Mouse (Mus musculus): ENCODE measurements around the gene Mvb12a. TPM values are rescaled to one million over a fixed set of nuclear protein-coding genes. Genes with fewer than 3 reads are reported as not detected.

Mvb12a gene
- polyA plus RNA-seq, 1 experiment from 2014 or later, result 102 TPM

GRCm38 (mm10) chr8:71572847-71573633 is 30.3 kb downstream of the Mvb12a start:
- 0 out of 2 replicates have a peak, but pooled peaks cover 2% of the 10 kb centered on the region for H3K27me3 ChIP-seq (replicated peaks; ENCODE audit: control insufficient read depth, insufficient read depth, low read length)

GRCm38 (mm10) chr8:71574426-71574825 is 31.7 kb downstream of the Mvb12a start:
- H3K4me3 ChIP-seq (ENCODE audit: low read depth, low read length), result no peak overlapping the region
- DNase-seq (ENCODE audit: low spot score) (no peak), ATAC-seq (replicated peaks; ENCODE audit: low FRiP score, low TSS enrichment, low read depth) (no peak)
- no peak overlapping the region for H3K27ac ChIP-seq (ENCODE audit: low read depth)
- no peaks in the 10 kb centered on the region for H3K36me3 ChIP-seq (ENCODE audit: control insufficient read depth, insufficient read depth, low read length)
- H3K9me3 ChIP-seq (ENCODE audit: control insufficient read depth, low read length), result no peaks in the 10 kb centered on the region
- no peaks in the 10 kb centered on the region for H3K27me3 ChIP-seq (replicated peaks; ENCODE audit: control insufficient read depth, insufficient read depth, low read length)
- H3K4me1 ChIP-seq (replicated peaks; ENCODE audit: control insufficient read depth, insufficient read depth, low read length), result peaks cover 6% of the 10 kb centered on the region; the same call in 1 of the 2 replicates
- 78% methylated on average over 7 of the region's 7 CpGs for WGBS
- no peak overlapping the region for H3K4me2 ChIP-seq (ENCODE audit: low read length)
- H3K9ac ChIP-seq (ENCODE audit: low read length), result no peak overlapping the region

More at GRCm38 (mm10) chr8:71572847-71573633, 30.3 kb downstream of the Mvb12a start:
- H3K4me2 ChIP-seq (ENCODE audit: low read length), result no peak overlapping the region
- H3K9me3 ChIP-seq (ENCODE audit: control insufficient read depth, low read length), result no peaks in the 10 kb centered on the region
- H3K27ac ChIP-seq (ENCODE audit: low read depth), result no peak overlapping the region
- H3K36me3 ChIP-seq (ENCODE audit: control insufficient read depth, insufficient read depth, low read length), result no peaks in the 10 kb centered on the region
- ATAC-seq (replicated peaks; ENCODE audit: low FRiP score, low TSS enrichment, low read depth) (no peak), DNase-seq (ENCODE audit: low spot score) (no peak)
- H3K4me3 ChIP-seq (ENCODE audit: low read depth, low read length), result no peak overlapping the region
- WGBS, result 84% methylated on average over 9 of the region's 9 CpGs
- H3K9ac ChIP-seq (ENCODE audit: low read length), result no peak overlapping the region
- H3K4me1 ChIP-seq (replicated peaks; ENCODE audit: control insufficient read depth, insufficient read depth, low read length), result peaks cover 6% of the 10 kb centered on the region; the same call in 1 of the 2 replicates

GRCm38 (mm10) chr8:71575020-71575419 is 32.3 kb downstream of the Mvb12a start:
- ATAC-seq (replicated peaks; ENCODE audit: low FRiP score, low TSS enrichment, low read depth) (no peak), DNase-seq (ENCODE audit: low spot score) (no peak)
- H3K4me2 ChIP-seq (ENCODE audit: low read length), result no peak overlapping the region
- H3K4me1 ChIP-seq (replicated peaks; ENCODE audit: control insufficient read depth, insufficient read depth, low read length), result peaks cover 6% of the 10 kb centered on the region; the same call in 1 of the 2 replicates
- 68% methylated on average over 1 of the region's 1 CpGs for WGBS
- H3K27me3 ChIP-seq (replicated peaks; ENCODE audit: control insufficient read depth, insufficient read depth, low read length), result no peaks in the 10 kb centered on the region
- H3K27ac ChIP-seq (ENCODE audit: low read depth), result no peak overlapping the region
- no peak overlapping the region for H3K9ac ChIP-seq (ENCODE audit: low read length)
- H3K4me3 ChIP-seq (ENCODE audit: low read depth, low read length), result no peak overlapping the region
- no peaks in the 10 kb centered on the region for H3K9me3 ChIP-seq (ENCODE audit: control insufficient read depth, low read length)
- no peaks in the 10 kb centered on the region for H3K36me3 ChIP-seq (ENCODE audit: control insufficient read depth, insufficient read depth, low read length)

GRCm38 (mm10) chr8:71577856-71578387 is 35.2 kb downstream of the Mvb12a start:
- Histone ChIP-seq H3K4me2 (ENCODE audit: low read length) (no peak overlapping the region), H3K36me3 (ENCODE audit: control insufficient read depth, insufficient read depth, low read length) (no peaks in the 10 kb centered on the region), H3K4me3 (ENCODE audit: low read depth, low read length) (no peak overlapping the region), H3K27ac (ENCODE audit: low read depth) (no peak overlapping the region), H3K9me3 (ENCODE audit: control insufficient read depth, low read length) (no peaks in the 10 kb centered on the region), H3K27me3 (replicated peaks; ENCODE audit: control insufficient read depth, insufficient read depth, low read length) (no peaks in the 10 kb centered on the region), H3K4me1 (replicated peaks; ENCODE audit: control insufficient read depth, insufficient read depth, low read length) (no peaks in the 10 kb centered on the region), H3K9ac (ENCODE audit: low read length) (no peak overlapping the region)
- DNase-seq (ENCODE audit: low spot score) (no peak), ATAC-seq (replicated peaks; ENCODE audit: low FRiP score, low TSS enrichment, low read depth) (no peak)
- WGBS, result 73% methylated on average over 4 of the region's 4 CpGs

- ATAC-seq (replicated peaks; ENCODE audit: low FRiP score, low TSS enrichment, low read depth), result no peak
- DNase-seq (ENCODE audit: low spot score), result no peak
- 78% methylated on average over 1 of the region's 1 CpGs for WGBS
Observed at GRCm38 (mm10) chr8:71579009-71579408, 36.3 kb downstream of the Mvb12a start.

GRCm38 (mm10) chr8:71579476-71579875 is 36.8 kb downstream of the Mvb12a start:
- Histone ChIP-seq H3K4me2 (ENCODE audit: low read length) (no peak overlapping the region), H3K27ac (ENCODE audit: low read depth) (no peak overlapping the region), H3K9ac (ENCODE audit: low read length) (no peak overlapping the region), H3K9me3 (ENCODE audit: control insufficient read depth, low read length) (no peaks in the 10 kb centered on the region), H3K27me3 (replicated peaks; ENCODE audit: control insufficient read depth, insufficient read depth, low read length) (no peaks in the 10 kb centered on the region), H3K4me3 (ENCODE audit: low read depth, low read length) (no peak overlapping the region), H3K36me3 (ENCODE audit: control insufficient read depth, insufficient read depth, low read length) (peaks cover 7% of the 10 kb centered on the region), H3K4me1 (replicated peaks; ENCODE audit: control insufficient read depth, insufficient read depth, low read length) (no peaks in the 10 kb centered on the region)
- DNase-seq (ENCODE audit: low spot score), result no peak
- 92% methylated on average over 14 of the region's 14 CpGs for WGBS
- no peak for ATAC-seq (replicated peaks; ENCODE audit: low FRiP score, low TSS enrichment, low read depth)

More at GRCm38 (mm10) chr8:71579009-71579408, 36.3 kb downstream of the Mvb12a start:
- H3K4me2 ChIP-seq (ENCODE audit: low read length), result no peak overlapping the region
- H3K9me3 ChIP-seq (ENCODE audit: control insufficient read depth, low read length), result no peaks in the 10 kb centered on the region
- no peak overlapping the region for H3K9ac ChIP-seq (ENCODE audit: low read length)
- H3K4me1 ChIP-seq (replicated peaks; ENCODE audit: control insufficient read depth, insufficient read depth, low read length), result no peaks in the 10 kb centered on the region
- H3K36me3 ChIP-seq (ENCODE audit: control insufficient read depth, insufficient read depth, low read length), result 0 out of 2 replicates have a peak, but pooled peaks cover 2% of the 10 kb centered on the region
- no peak overlapping the region for H3K4me3 ChIP-seq (ENCODE audit: low read depth, low read length)
- no peaks in the 10 kb centered on the region for H3K27me3 ChIP-seq (replicated peaks; ENCODE audit: control insufficient read depth, insufficient read depth, low read length)
- H3K27ac ChIP-seq (ENCODE audit: low read depth), result no peak overlapping the region

GRCm38 (mm10) chr8:71580201-71580600 is 37.5 kb downstream of the Mvb12a start:
- H3K27me3 ChIP-seq (replicated peaks; ENCODE audit: control insufficient read depth, insufficient read depth, low read length), result no peaks in the 10 kb centered on the region
- DNase-seq (ENCODE audit: low spot score), result no peak
- H3K4me3 ChIP-seq (ENCODE audit: low read depth, low read length), result no peak overlapping the region
- peaks cover 10% of the 10 kb centered on the region for H3K36me3 ChIP-seq (ENCODE audit: control insufficient read depth, insufficient read depth, low read length)
- H3K4me1 ChIP-seq (replicated peaks; ENCODE audit: control insufficient read depth, insufficient read depth, low read length), result no peaks in the 10 kb centered on the region
- WGBS, result 55% methylated on average over 9 of the region's 9 CpGs
- no peaks in the 10 kb centered on the region for H3K9me3 ChIP-seq (ENCODE audit: control insufficient read depth, low read length)
- no peak overlapping the region for H3K9ac ChIP-seq (ENCODE audit: low read length)
- H3K4me2 ChIP-seq (ENCODE audit: low read length), result no peak overlapping the region
- ATAC-seq (replicated peaks; ENCODE audit: low FRiP score, low TSS enrichment, low read depth), result no peak
- H3K27ac ChIP-seq (ENCODE audit: low read depth), result no peak overlapping the region

- ATAC-seq (replicated peaks; ENCODE audit: low FRiP score, low TSS enrichment, low read depth), result no peak
- WGBS, result 81% methylated on average over 2 of the region's 2 CpGs
Observed at GRCm38 (mm10) chr8:71586891-71587290, 44.2 kb downstream of the Mvb12a start.

More at GRCm38 (mm10) chr8:71586891-71587290, 44.2 kb downstream of the Mvb12a start:
- H3K4me3 ChIP-seq (ENCODE audit: low read depth, low read length), result no peak overlapping the region
- H3K9me3 ChIP-seq (ENCODE audit: control insufficient read depth, low read length), result no peaks in the 10 kb centered on the region
- no peak overlapping the region for H3K27ac ChIP-seq (ENCODE audit: low read depth)
- no peaks in the 10 kb centered on the region for H3K27me3 ChIP-seq (replicated peaks; ENCODE audit: control insufficient read depth, insufficient read depth, low read length)
- peaks cover 16% of the 10 kb centered on the region for H3K36me3 ChIP-seq (ENCODE audit: control insufficient read depth, insufficient read depth, low read length)
- no peak overlapping the region for H3K9ac ChIP-seq (ENCODE audit: low read length)
- DNase-seq (ENCODE audit: low spot score), result no peak
- H3K4me2 ChIP-seq (ENCODE audit: low read length), result no peak overlapping the region
- H3K4me1 ChIP-seq (replicated peaks; ENCODE audit: control insufficient read depth, insufficient read depth, low read length), result peaks cover 8% of the 10 kb centered on the region; the same call in 1 of the 2 replicates
